Mouse (Mus musculus) retina, postnatal 7 days (tissue): ENCODE data around the gene Man1c1.

Experiments
- DNase-seq: peaks from one replicate; pipeline ENCODE4 v3.0.0-alpha.2; 2012; ENCODE audit warnings: low read depth, low spot score

Gene Man1c1

DNA sequence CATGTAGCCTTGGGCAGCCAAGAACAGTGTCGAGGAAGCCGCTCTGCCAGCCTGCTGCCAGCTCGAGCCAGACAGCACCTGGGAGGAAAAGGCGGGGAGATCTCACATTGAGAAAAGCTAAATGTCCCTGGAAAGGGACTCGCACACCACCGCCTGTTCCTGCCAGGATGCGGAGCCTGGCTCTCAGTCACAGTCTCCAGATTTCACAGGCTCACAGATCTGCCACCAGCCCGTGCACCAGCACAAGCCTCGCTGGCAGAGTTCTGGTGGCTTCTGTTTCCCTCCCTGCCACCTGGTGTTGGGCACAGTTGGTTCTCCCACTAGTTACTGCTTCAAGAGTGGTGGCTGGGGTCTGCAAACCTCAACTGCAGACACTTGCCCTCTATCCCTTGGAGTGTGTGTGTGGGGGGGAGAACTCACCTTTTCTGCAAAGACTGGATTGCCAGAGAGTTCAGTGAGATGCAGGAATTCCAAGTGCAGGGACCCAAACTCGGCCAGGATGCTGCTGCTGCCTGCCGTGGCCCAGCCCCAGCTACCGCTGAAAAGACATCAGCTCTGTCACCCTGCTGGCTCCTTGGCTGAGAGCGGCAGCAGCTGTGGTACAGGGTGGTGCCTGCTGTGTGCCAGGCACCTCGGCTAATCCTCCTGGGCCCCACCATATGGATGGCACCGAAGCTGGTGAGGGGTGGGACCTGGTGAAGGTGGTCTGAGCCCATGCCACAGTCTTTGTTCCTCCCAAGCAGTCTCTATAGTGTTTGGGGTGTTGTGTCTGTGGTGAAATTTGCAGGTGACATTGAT, 123.5 kb downstream of the Man1c1 start:
- no peak for DNase-seq

DNA sequence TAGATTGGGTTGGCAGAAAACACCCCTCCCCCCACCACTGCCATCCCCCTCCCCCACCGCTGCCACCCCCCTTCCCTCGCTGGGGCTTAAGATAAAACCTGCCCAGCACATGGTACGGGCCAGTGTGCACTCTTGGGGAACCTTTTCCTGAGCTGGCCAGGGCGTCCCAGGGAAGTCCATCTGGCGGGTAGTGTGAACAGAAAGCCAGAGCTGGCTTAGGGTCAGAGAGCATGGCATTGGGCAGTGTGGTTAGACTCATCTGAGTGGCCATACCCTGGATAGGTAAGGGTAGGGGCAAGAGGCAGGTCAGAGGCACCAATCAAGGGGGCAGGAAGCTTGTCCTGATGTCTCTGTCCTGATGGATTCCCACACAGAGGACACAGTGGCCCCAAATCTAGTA, 124.5 kb downstream of the Man1c1 start:
- no peak for DNase-seq

DNA sequence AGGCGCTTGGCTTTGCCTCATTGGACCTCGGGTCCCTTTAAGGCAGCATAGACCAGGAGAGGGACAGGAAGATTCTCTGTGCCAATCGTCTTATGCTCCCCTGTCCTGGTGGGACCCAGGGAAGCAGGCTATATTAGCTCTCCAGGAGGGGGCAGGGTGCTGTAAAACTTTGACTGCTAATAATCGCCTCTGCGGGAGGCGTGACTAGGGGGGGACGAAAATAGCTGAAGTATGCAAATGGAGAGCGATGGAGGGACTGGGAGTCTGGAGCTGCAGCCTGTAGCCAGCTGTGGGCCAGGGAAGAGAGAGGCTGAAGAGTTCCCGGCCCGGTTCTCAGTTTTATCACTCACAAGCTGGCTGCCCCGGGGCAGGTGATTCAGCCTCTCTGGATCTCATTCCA, 124.9 kb downstream of the Man1c1 start:
- DNase-seq, result no peak

DNA sequence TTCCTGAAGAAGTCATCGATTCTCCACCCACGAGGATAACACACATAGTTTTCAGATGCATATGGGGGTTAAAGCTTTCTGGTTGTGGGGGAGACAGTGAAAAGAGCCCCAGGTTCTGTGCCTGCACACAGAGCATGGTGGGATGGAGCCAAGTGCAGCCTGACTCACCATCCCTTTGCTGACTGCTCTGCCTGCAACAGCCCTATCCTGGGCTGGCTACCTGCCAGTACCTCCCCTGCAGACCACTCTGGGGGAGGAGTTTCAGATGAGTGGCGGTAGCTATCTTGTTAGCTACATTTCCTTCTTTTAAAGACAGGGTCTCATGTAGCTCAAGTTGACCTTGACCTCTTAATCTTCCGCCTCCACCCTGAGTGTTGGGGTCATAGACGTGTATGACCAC, 125.7 kb downstream of the Man1c1 start:
- no peak for DNase-seq

DNA sequence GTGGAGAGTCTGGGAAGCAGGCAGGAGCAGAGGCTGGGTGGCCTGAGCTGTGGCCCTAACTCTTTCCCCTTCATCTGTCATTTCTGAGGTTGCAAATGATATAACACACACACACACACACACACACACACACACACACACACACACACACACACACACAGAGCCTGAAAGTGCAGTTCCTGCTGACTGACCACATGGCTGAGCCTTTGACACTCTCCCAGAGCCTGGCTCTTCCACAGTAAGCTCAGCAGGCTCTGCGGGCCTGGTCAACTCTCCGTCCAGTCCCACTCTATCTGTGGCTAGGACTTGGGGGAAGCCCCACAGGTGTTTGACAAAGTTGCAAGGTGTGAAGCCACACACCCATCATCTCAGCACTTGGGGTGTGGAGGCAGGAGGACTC, 126.8 kb downstream of the Man1c1 start:
- no peak for DNase-seq

DNA sequence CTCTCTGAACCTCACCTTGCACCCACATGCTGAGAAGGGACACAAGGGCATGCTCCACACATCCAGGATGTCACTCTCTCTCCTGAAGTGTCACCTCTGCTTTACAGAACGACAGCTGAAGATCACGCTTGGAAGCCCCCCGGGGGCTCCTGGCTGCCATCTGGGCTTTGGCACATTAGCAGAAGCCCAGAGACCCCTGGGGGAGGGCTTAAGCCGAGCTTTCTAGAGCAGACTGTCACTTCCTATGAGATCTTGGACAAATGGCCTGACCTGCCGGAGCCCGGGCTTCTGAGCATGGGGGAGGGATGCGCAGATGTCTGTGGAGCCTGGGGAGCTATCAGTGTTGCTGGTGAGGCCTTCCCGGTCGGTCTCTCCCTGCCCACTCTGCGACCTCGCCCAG, 128.6 kb downstream of the Man1c1 start:
- DNase-seq, result no peak

DNA sequence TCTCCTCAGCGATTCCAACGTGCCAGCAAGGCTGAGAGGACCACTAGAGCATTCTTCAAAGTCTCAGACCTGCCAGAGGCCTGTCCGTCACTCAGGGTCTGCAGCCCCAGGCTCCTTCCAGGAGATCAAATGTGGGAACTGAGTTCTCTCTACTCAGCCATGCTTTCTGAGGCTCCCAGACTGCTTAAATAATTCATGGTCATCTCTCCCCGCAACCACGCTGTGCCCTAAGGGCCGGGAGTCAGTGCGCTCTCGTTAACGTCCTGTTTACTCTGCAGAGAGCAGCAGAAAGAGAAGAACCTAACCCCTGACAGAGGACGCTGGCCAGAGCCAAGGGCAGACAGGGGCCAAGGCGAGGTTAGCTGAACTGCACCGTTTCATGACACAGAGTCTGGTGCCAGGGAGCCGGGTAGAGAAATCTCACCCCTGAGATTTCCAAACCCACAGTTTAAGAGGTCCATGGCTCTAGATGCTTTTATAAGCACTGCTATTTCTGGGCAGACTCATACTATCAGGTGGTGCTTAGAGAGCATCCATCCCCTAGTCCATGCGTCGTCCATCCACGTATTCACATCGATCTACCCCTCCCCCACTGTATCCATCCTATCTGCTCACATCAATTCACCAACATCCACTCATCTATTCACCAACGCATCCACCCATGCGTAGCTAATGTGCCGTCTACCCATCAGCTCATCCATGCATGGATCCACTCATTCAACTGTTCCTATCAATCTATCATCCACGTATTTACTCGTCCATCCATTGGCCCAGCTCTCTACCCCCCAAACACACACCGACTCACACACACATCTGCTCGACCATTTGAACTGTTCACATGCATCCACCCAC, 131.4 kb downstream of the Man1c1 start:
- DNase-seq, result no peak

DNA sequence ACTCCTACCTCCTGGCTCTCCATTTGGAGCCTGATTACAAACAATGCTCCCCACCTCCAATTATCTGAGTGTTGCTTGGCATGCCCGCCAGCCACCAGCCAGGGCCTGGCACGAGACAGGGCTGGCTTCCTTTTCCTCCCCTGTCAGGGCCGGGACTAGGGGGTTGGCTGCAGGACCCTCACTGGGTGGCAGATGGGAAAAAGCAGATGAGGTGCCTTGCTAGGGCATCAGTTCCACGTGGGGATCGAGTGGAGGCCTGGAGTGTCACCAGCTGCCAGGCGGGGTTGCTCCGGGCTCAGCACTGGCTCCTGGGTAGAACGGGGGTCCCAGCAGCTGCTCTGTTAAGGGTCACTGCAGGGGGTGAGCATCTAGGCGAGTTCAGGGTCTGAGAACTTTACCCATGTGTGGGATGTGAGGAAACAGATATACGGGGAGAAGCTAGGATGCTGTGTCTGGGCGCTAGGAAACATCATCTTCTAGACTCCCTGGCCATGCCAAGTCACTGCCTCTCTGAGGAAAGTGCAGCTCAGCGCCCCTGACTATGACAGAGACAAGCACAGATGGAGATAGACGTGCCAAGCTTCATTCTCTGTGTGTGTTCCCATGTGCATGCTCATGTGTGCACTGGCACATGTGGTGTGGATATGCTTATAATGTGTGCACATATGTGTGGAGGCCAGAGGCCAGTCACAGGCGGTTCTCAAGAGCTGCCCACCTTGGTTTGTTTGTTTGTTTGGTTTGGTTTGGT, 133.2 kb downstream of the Man1c1 start:
- no peak for DNase-seq

DNA sequence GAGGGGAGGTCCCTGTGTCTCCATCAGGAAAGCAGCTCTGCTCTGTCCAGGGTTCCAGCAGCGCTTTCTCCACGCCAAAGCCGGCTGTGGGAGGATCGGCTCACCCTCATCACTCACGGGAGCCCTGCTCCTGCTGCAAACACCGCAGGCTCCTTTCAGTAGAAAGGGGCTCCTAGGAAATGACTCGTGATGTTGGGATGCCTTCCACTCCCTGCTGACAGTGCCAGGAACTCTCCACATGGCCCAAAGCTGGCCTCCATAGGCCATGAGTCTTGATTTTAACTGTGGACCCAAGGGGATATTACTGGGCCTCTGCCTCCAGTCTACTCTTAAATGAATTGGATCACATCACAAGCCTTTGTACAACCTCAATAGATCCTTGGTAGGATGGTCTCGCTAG, 134.3 kb downstream of the Man1c1 start:
- DNase-seq, result no peak

DNA sequence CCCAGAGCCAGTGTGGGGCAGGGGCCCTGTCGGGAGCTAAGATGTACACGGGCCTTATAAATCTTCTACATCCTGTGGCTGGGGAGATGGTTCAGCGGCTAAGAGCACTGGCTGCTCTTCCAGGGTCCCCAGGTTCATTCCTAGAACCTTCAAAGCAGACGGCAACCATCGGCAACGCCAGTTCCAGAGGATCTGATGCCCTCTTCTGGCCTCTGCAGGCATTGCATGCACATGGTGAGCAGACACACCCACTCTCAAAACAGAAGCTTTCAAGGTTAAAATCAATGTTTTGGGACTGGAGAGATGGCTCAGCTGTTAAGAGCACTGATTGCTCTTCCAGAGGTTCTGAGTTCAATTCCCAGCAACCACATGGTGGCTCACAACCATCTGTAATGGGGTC, 134.9 kb downstream of the Man1c1 start:
- no peak for DNase-seq

DNA sequence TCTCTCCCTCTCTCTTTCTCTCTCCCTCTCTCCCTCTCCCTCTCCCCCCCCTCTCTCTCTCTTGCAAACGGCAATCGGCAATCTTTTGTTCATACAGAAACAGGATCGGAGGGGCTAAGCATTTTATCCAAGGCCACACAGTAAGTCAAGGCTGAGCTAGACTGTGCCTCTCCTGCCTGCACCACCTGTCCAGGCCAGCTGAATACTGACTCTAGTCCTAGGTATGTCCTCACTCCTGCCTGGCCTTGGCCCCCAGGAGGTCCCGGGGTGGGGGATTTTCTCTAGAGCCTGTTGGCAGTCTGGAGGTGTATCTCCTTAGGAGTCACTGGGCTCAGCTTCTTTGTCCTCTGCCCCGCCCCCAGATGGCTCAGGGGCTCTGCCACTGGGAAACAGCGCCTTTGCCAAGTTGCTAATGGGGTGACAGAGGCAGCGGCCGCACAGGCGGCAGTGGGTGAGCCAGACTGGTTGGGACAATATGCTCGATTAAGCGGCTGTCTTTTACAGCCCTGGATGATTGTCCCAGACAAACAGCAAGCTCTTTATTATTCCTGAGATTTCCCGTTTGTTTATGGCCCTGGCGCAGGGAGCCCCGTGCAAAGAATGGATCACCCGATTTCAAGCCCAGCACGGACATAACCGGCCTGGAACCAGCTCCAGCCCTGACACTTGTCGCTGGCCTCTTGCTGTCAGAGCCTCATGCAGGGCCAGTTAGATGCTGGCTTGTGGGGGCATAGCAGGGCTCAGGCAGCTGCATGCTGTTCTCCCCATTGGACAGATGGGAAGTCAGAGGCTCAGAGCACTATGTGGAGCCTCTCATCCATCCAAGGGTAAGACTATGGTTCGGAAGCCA, 136.5 kb downstream of the Man1c1 start:
- no peak for DNase-seq

DNA sequence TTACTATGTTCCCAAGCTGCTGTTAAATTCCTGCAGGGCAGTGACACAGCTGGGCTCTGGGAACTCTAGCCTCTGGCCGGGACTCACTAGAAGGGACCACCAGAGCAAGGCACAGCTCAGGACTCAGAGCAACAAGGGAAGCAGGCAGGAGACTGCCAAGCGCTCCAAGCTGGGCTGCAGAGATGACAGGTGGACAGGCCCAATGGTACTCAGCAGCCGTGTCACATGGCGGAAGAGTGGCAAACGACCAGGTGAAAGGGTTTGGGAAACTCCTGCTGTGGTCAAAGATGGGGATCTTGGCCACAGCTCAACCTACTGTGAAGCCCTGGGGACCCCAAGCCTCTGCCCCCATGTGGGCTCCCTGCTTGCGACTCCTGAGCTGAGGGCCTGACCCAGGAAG, 140.0 kb downstream of the Man1c1 start:
- DNase-seq, result no peak

DNA sequence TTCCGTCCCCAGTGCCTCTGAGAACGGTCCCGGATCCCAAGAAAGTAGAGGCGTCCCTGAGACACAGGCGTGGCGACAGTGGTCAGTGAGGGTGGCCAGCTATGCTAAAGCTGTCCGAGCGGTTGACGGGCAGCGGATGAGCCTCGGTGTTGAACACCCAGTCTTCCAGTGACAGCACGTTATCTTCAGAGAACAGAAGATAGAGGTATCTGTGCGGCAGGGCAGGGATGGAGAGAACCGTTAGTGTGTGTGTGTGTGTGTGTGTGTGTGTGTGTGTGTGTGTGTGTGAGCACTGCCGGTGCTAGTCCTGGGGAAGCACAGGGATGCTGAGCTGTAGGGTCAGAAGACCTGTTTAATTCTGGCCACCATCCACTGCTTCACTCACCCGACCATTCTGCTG, 140.5 kb downstream of the Man1c1 start:
- DNase-seq, result no peak

DNA sequence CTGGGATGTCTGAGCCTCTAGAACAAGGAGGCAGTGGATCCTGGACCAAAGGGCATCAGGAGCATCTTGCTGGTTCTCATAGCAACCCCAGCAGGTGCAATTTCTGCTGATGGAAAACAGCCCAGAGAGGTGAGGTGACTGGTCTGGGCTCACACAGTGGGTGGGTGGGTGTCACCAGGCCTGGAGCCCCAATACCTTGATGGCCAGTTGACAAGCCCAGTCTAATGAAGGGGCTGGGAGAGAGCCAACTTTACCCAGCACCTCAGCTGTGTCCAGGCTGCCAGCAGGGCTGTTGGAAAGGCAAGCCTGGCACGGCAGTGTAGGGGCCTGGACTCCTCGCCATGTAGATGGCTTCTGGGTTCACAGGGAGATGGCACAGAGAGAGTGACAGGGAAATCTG, 142.1 kb downstream of the Man1c1 start:
- no peak for DNase-seq

DNA sequence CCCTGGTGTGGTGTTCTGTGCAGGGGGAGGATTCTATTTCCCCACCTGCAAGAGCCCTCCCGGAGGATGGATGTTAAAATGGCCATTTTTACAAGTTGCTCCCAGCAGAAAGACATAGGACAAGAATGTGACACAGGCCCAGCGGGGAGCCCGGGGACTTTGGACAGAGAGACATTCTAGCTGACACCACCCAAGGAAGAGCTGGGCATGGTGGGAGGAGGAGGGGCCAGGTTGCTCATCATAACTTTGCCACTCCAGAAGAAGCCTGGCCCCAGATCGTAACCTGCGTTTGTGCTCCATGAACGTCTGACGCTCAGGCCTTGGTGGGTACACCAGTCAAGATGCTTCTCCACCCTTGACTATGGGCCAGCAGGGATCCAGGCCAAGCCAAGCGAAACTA, 143.4 kb downstream of the Man1c1 start:
- no peak for DNase-seq

DNA sequence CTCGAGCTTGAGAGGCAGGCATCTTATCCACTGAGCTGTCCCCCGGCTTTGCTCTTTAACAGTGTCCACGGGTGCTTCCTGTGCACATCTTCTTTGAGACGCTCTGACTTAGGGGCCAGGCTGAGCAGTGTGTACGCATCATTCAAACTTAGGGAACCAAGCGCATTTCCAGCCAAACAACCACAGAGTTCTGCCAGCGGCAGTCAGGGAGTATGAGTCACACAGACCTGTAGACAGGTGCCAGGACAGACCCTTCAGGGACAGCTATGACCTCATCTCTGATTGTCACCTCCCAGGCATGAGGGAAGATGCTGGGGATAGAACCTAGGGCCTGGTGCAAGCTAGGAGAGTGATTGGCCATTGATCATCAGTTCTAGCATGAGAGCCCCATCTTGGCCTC, 144.9 kb downstream of the Man1c1 start:
- no peak for DNase-seq

DNA sequence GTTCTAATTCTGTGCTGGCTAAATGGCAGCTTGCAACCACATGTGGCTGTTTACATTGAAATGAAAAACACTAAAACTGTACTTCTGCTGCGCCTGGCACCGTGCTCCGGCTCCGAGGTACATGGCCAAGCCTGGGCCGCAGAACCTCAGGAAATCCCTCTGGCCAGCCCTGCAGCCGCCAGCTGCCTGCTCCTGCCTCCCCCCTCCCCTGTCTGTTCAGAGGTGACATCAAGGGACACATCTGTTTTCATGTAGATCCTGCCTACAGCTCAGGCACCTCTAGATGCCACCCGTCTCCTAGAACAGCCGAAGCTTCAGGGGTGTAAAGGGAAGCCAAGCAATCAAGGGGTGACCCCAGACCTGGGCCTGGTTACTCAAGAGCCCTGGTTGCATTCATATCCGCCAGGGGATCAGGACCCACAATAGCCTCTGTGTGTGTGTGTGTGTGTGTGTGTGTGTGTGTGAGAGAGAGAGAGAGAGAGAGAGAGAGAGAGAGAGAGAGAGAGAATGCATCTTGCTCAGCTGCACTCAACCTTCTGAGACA, 145.4 kb downstream of the Man1c1 start:
- DNase-seq, result no peak

DNA sequence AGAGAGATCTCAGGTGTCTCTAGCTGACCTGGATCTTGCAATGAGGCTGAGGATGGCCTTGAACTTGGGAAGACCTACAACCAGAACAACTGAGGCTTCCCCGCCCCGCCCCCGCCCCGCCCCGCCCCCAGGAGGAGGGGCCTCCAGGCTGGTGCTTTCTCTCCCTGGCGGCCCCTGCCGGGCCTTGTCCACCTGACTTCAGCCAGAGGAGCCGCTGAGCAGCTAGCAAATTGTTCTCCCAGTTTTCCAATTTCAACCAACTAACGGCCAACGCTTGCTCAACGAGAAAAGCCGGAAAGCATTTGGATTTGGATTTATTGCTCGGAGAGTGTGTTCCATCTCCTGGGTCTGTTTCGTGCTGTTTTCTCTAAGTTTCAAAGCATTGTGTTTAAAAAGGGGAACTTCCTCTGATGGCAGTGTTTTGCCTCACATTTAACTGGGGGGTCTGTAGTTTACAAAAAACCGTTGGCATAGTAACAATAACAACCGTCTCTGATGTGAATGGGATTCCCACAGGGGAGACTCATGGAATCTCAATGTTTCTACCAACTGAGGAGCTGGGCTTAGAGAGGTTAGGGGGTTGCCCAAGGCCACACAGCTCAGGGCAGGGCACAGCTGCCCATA, 146.4 kb downstream of the Man1c1 start:
- DNase-seq, result no peak

DNA sequence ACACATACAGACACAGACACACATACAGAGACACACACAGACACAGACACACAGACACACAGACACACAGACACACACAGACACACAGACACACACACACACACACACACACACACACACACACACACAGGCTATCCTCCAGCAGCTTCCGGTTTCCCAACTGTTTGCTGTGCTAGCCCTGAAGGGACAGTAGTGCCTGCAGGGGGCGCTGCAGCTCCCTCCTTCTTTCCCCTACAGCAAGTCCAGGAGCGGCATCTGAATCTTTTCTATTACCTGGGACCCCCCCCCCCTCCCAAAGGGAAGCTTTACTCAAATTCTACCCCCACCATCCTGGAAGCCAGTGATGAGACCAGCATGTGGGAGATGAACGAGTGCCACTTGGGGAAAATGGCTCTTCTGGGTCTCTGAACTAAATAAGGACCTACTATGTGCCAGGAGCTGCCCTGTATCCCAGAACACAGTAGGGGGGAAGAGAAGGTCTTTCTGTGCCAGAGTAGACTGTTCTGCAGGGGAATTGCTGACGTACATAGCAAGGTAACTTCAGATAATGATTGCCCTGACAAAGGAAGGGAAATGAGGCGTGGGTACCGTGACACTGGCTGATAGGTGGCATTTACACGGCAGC, 148.0 kb downstream of the Man1c1 start:
- no peak for DNase-seq

DNA sequence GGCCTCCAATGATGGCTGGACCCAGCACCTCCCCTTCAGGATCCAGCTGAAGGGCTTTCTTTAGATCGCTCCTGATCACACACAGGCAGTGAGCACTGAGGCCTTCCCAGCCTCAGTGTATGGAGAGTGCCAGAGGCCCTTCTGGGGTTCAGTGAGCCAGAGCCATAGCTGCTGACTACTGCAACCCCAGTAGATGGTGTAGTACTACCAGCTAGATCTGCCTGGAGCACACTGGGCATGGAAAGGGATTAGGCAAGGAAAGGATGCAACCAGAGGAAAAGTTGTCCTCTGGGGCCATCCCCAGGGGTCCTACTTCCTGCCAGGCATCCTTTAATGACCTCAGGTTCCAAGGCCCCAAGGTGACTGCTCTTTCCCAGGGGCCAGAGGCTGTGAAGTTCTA, 150.5 kb downstream of the Man1c1 start:
- no peak for DNase-seq
